Mouse (Mus musculus) retina, adult 2 months (tissue): ENCODE data around the gene Lbh.

Experiments
- DNase-seq: peaks from one replicate; pipeline ENCODE4 v3.0.0-alpha.2; 2012; ENCODE audit warnings: low read depth, low spot score

Gene Lbh

DNA sequence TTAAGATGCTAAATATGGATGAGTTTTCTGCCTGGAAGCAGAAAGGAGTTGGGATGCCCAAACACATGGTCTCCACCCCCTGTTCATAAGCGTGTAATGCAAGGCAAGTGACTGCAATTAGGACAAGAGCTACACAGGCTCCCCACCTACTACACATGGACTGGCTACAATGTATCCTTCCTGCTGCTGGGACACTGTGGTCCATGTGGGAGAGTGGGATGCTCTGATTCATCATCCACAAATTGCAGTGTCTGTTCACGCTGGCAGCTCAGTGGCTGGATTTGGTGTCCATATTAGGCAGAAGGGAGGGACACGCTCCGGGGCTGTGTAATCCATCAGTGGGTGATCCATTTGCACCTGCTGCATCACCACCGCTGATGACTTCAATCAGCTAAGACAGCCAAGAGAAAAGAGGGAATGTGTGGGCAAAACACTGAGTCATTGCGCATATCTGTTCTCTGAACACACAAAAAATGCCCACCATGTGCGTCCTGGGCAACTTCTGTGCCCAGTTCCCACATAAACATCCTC is 52.6 kb downstream of the Lbh start:
- no peak for DNase-seq

- DNase-seq: no peak
These were observed 54.9 kb downstream of the Lbh start for GRCm38 (mm10) chr17:72973041-72973440.

GRCm38 (mm10) chr17:72976258-72977231 is 58.4 kb downstream of the Lbh start:
- no peak for DNase-seq

DNA sequence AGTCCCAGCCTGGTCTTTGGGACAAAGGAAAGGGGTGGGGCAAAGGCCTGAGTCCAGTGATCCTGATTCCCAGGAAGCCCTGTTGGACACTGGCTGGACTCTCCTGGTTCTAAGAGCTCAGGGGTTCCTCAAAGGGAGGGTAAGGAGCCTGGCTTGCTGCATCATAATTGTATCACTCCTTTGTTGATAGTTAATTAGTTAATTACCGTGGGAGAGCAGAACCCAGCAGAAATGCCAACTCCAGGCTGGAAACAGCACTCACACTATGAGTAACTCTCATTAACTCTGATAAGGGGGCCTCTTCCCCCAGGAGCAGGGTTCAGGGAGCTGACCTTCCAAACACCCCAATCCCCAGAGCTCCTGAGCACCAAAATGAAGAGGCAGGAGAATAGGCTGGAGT is 59.5 kb downstream of the Lbh start:
- no peak for DNase-seq

- no peak for DNase-seq
These were observed 64.1 kb downstream of the Lbh start for GRCm38 (mm10) chr17:72982156-72982555.

- DNase-seq: no peak
These were observed 65.4 kb downstream of the Lbh start for GRCm38 (mm10) chr17:72983471-72983870.

DNA sequence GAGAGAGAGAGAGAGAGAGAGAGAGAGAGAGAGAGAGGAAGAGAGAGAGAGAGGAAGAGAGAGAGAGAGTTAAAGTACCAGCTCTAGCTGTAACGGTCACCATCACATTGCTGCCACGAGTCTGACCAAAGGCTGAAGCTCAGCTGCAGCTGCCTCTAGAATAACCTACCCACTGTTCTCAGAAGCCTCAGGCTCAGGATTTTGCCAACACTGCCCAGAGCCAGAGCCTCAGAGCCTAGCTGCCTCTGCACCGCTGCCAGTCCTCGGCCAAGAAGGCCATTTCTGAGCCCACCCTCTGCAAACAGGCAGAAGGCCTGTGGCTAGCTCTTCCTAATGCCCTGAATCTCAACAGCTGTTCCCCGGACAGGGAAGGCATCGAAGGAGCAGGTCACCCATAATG is 70.9 kb downstream of the Lbh start:
- DNase-seq: no peak
